Comparison of ENCODE assay signal across 17 mouse cellular contexts in genomic region chr4:82643734-82644085, GRCm38 (mm10).
DNase-seq lines count a peak whose midpoint lies in the region; ATAC-seq and TF ChIP-seq lines count a peak whose summit lies in the region.
"Had no signal": no experiment of that assay in that cellular context is flagged by ENCODE, and none has a peak within 500 bp of the region (broad histone marks: within the 10 kb centered on the region; RNA-seq: fewer than 3 reads in every experiment).

No protein-coding gene starts in this region.

- H3K36me3 ChIP-seq in forebrain, embryonic 13.5 days (ENCODE audit: poor library complexity, severe bottlenecking) = no peaks in the 10 kb centered on the region
- H3K36me3 ChIP-seq in forebrain, embryonic 12.5 days (replicated peaks) = no peaks in the 10 kb centered on the region
- no peaks in the 10 kb centered on the region for H3K36me3 ChIP-seq in hindbrain, embryonic 13.5 days
- H3K36me3 ChIP-seq in neural tube, embryonic 13.5 days = no peaks in the 10 kb centered on the region
- H3K36me3 ChIP-seq: embryonic facial prominence, embryonic 10.5 days; limb, embryonic 13.5 days; liver, embryonic 13.5 days had no signal

- H3K9ac ChIP-seq in forebrain, embryonic 13.5 days = no peak overlapping the region
- H3K9ac ChIP-seq in forebrain, embryonic 12.5 days = no peak overlapping the region
- no peak overlapping the region for H3K9ac ChIP-seq in hindbrain, embryonic 13.5 days
- no peak overlapping the region for H3K9ac ChIP-seq in neural tube, embryonic 13.5 days
- H3K9ac ChIP-seq: limb, embryonic 13.5 days; liver, embryonic 13.5 days; lung, embryonic 14.5 days had no signal

- no peak for DNase-seq in layer of hippocampus, adult 2 months (ENCODE audit: low spot score in 2 of 2)
- DNase-seq in layer of hippocampus, postnatal 10 days (ENCODE audit: low spot score in 2 of 2) = no peak
- DNase-seq in adrenal gland, postnatal 10 days = no peak
- DNase-seq: adrenal gland, postnatal 36 days; liver, embryonic 13.5 days; lung, postnatal 36 days; thymus, postnatal 14 days had no signal

- no peaks in the 10 kb centered on the region for H3K27me3 ChIP-seq in forebrain, embryonic 13.5 days
- H3K27me3 ChIP-seq in forebrain, embryonic 12.5 days = no peaks in the 10 kb centered on the region
- no peaks in the 10 kb centered on the region for H3K27me3 ChIP-seq in hindbrain, embryonic 13.5 days
- H3K27me3 ChIP-seq in neural tube, embryonic 13.5 days = no peaks in the 10 kb centered on the region
- H3K27me3 ChIP-seq: CH12.LX; limb, embryonic 13.5 days; liver, embryonic 13.5 days had no signal

- ATAC-seq in forebrain, embryonic 13.5 days = peak; percentile 26; the same call in 1 of the 2 replicates
- ATAC-seq in forebrain, embryonic 12.5 days (ENCODE audit: low FRiP score) = no peak
- peak; percentile 44 for ATAC-seq in hindbrain, embryonic 13.5 days (ENCODE audit: low FRiP score)
- no peak for ATAC-seq in neural tube, embryonic 13.5 days (ENCODE audit: low read depth)
- ATAC-seq: inflammation-experienced regulatory T-cells, adult 6 months had no signal

- peaks cover 17% of the 10 kb centered on the region for H3K4me1 ChIP-seq in forebrain, embryonic 13.5 days
- H3K4me1 ChIP-seq in forebrain, embryonic 12.5 days = 0 out of 2 replicates have a peak, but pooled peaks cover 5% of the 10 kb centered on the region
- H3K4me1 ChIP-seq in hindbrain, embryonic 13.5 days (replicated peaks) = peaks cover 19% of the 10 kb centered on the region; the same call in 1 of the 2 replicates
- peaks cover 22% of the 10 kb centered on the region for H3K4me1 ChIP-seq in neural tube, embryonic 13.5 days (replicated peaks)
- H3K4me1 ChIP-seq: embryonic facial prominence, embryonic 10.5 days; liver, embryonic 13.5 days had no signal

- WGBS in forebrain, embryonic 13.5 days = 69% methylated on average over 5 of the region's 5 CpGs
- 87% methylated on average over 5 of the region's 5 CpGs for WGBS in forebrain, embryonic 12.5 days
- WGBS in hindbrain, embryonic 13.5 days = 70% methylated on average over 5 of the region's 5 CpGs
- 70% methylated on average over 5 of the region's 5 CpGs for WGBS in neural tube, embryonic 13.5 days

- no peaks in the 10 kb centered on the region for H3K9me3 ChIP-seq in forebrain, embryonic 13.5 days (replicated peaks)
- no peaks in the 10 kb centered on the region for H3K9me3 ChIP-seq in forebrain, embryonic 12.5 days
- H3K9me3 ChIP-seq in hindbrain, embryonic 13.5 days = no peaks in the 10 kb centered on the region
- no peaks in the 10 kb centered on the region for H3K9me3 ChIP-seq in neural tube, embryonic 13.5 days
- H3K9me3 ChIP-seq: embryonic facial prominence, embryonic 10.5 days; limb, embryonic 13.5 days; liver, embryonic 13.5 days had no signal

- H3K4me3 ChIP-seq in forebrain, embryonic 13.5 days = no peak overlapping the region
- H3K4me3 ChIP-seq in forebrain, embryonic 12.5 days (replicated peaks) = no peak overlapping the region
- H3K4me3 ChIP-seq in layer of hippocampus, adult 2 months = no peak overlapping the region
- H3K4me3 ChIP-seq in hindbrain, embryonic 13.5 days = no peak overlapping the region
- no peak overlapping the region for H3K4me3 ChIP-seq in neural tube, embryonic 13.5 days
- H3K4me3 ChIP-seq: embryonic facial prominence, embryonic 10.5 days; limb, embryonic 13.5 days; liver, embryonic 13.5 days had no signal

- TF ChIP-seq CTCF in layer of hippocampus, adult 2 months (conservative IDR thresholded peaks at IDR 0.05) = no peak

- peak overlapping the region; percentile 44; the same call in 1 of the 2 replicates for H3K27ac ChIP-seq in forebrain, embryonic 13.5 days
- no peak overlapping the region for H3K27ac ChIP-seq in forebrain, embryonic 12.5 days
- peak overlapping the region; percentile 75 for H3K27ac ChIP-seq in layer of hippocampus, adult 2 months
- H3K27ac ChIP-seq in hindbrain, embryonic 13.5 days = peak overlapping the region; percentile 36; the same call in 1 of the 2 replicates
- peak overlapping the region; percentile 46; the same call in 1 of the 2 replicates for H3K27ac ChIP-seq in neural tube, embryonic 13.5 days (replicated peaks)
- H3K27ac ChIP-seq: liver, embryonic 13.5 days had no signal

- no peak overlapping the region for H3K4me2 ChIP-seq in forebrain, embryonic 13.5 days
- H3K4me2 ChIP-seq in forebrain, embryonic 12.5 days = no peak overlapping the region
- no peak overlapping the region for H3K4me2 ChIP-seq in hindbrain, embryonic 13.5 days
- H3K4me2 ChIP-seq in neural tube, embryonic 13.5 days = no peak overlapping the region
- H3K4me2 ChIP-seq: heart, embryonic 11.5 days; limb, embryonic 13.5 days; liver, embryonic 13.5 days; lung, embryonic 14.5 days had no signal

Comparison
In these comparisons a context has a peak if more than half of its experiments do, and no peak if none do; other contexts are left out.
1. ATAC-seq: peak in forebrain, embryonic 13.5 days (single experiment) and hindbrain, embryonic 13.5 days (single experiment); none in forebrain, embryonic 12.5 days (single experiment) and neural tube, embryonic 13.5 days (single experiment).